Mouse (Mus musculus) thymus, postnatal 10 days (tissue): ENCODE data around the gene Sox5.

Experiments used
- DNase-seq, 2 experiments: peaks; one replicate each; pipeline ENCODE4 v3.0.0; 2021; ENCODE audit warnings: low spot score in 2 of 2

Gene Sox5

DNA sequence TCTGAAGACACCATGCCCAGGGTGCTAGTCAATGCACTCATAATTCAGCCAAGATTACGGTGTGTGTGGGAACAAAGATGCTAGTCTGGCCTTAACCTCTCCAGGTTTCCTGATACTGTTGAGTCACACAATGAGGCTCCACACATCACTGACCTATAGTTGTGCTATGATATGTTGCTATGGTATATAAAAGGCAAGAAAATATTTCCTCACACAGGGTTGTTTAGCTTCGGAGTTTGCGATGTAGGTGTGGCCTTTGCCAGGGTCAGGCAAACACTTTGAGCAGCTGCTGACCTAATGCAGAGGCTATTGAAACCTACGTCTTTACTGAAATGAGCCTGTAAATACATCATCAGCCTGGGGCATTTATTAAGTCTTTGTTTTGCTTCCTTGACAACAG, 833.7 kb downstream of the Sox5 start:
- DNase-seq, result no peak

DNA sequence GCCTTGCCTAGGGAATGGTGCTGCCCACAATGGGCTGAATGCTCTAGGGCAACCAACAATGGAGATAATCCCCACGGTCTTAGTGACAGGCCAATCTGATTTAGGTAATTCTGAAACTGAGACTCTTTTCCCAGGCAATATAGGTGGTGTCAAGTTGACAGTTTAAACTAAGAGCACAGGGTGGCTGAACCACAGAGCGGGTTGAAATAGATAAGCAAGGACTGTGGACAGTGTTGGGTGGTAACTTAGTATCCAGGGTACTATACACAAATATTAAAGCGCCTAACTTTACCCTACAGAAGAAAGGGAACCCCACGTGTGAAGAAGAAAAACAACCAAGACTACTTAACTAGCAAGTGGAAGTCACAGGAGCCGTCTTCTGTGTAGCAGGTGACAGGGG, 838.7 kb downstream of the Sox5 start:
- DNase-seq, result no peak

DNA sequence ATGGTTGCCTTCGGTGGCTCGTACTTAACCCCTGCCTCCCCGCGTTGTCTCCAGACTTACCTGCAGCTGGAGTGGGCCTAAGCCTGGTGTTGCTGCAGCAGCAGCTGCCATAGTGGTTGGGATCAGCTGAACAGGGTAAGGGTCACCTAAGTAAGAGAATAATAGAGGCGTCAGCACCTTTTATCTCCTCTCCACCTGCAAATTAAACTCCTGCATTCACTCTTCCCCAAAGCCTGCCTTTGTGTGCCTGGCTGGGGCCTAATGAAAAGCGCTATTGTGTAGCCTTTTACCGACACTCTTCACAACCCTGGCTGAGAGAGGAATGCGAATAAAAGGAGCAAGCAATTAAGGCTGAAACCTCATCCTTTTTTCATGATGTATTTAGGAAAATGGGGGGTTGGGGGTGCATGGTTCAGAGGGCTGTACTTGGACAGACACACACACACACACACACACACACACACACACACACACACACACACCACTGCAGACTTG, 840.4 kb downstream of the Sox5 start:
- DNase-seq, result no peak

DNA sequence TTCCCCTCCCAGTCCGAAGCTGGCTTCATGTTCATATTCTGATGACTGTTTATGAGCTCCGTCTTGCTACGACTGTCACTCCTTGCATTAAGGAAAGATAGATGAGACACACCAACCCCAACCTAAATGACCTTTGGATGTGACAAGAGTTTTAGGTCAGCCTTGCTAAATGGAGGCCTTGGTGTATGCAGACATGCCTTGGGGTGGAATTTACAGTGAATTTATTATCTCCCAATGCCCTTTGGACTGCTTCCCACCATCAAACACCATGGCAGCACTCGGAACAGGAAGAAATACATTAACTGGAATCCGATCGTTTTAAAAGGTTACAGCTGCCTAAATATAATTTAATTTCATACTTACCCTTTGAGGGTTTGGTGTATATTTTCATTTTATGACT, 858.6 kb downstream of the Sox5 start:
- DNase-seq, result no peak

DNA sequence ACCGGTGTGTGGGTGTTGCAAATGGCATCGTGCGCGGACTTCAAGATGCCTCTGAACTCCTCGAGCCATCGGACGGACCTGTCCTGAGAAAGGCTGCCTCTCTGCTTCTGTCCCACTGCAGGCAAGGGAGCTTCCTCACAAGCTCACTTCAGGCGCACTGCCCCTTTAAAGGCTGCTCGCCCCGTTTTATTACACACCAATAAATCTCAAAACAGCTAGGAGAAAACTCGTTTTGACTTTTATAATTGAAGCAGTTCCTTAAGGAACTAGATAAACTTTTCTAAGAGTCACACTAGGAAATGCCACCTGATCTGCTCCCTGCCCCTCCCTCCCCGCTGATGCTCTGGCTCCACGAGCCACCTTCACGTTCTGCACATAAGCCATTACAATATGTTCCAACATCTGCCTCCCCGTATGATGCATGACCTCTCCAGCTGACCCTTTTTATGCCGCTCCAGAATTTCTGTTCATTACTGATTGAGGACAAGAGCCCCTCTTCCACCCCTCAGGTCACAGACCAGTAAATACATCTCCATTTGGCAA, 863.3 kb downstream of the Sox5 start:
- DNase-seq, result no peak

DNA sequence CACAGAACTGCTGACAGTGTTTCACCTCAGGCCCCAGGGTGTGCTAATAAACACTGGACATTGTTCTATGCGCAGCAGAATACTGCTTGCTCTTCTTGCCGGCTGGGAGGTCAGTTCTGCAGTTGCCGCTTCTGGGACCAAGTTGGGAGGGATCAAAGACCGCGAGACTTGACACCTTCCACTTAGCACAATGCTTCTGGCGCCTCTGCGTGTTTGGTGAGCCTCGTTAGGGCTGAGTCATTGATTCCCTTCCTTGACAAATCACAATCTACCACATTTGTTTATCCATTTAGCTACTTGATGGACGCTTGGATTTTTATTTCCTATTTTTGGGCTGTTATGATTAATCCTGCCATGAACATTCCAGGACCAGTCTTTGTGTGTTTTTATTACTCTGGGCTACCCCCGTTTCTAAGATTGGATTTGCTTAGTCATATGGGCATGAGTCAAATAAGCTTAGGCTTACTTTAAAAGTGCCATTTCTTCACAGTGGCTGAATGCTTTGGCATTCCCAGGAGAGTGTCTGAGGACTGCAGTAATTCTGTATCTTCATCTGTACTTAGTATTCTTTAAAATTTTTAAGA, 865.5 kb downstream of the Sox5 start:
- no peak for DNase-seq

DNA sequence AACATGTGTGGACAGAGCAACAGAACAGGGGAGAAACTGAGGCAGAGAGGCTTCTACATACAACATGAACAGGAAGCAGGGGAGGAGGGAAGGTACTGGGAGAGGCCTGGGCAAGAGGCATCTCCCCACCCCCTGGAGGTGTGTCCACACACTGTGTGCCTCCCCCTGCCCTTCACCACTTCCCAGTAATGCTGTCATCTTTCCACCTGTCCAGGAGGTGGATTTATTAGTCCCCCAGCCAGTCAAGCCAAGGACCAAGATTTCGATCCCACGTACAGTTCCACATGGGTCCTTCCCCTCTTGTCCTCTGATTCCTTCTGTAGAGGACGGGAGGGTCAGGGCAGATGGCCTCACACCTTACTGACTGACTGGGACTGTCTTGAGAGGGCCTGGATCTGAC, 866.1 kb downstream of the Sox5 start:
- DNase-seq, result no peak

DNA sequence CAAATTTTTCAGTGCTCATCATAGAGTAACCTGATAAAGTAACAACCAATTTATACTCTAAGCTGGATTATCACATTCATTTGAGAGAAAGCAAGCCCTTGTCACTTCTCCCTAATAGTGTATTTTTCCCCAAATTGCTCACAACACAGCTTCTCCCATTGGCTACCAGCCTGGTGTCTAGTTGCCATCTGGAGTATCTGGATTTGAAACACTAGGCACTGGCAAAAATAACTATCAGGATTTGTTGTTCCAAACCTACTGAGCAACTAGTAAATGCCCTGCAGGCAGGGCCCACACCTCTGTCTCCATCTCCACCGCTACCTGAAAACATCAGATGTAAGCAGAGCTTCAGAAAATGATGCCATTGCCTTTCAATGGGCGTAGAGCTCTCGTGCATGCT, 869.5 kb downstream of the Sox5 start:
- no peak for DNase-seq

DNA sequence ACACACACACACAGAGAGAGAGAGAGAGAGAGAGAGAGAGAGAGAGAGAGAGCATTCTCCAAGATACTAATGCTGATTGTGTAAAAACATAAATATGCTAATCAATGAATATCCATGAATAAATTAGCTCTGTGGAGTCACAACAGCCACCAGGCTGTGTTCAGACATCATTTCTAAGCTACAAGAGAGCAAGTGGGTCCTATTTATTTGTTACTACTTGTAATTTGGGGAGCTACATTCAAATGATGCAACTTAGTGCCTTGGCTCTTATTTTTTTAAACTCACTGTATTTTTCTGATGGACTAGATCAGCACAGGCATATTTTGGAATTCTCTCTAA, 877.1 kb downstream of the Sox5 start:
- DNase-seq, result no peak

DNA sequence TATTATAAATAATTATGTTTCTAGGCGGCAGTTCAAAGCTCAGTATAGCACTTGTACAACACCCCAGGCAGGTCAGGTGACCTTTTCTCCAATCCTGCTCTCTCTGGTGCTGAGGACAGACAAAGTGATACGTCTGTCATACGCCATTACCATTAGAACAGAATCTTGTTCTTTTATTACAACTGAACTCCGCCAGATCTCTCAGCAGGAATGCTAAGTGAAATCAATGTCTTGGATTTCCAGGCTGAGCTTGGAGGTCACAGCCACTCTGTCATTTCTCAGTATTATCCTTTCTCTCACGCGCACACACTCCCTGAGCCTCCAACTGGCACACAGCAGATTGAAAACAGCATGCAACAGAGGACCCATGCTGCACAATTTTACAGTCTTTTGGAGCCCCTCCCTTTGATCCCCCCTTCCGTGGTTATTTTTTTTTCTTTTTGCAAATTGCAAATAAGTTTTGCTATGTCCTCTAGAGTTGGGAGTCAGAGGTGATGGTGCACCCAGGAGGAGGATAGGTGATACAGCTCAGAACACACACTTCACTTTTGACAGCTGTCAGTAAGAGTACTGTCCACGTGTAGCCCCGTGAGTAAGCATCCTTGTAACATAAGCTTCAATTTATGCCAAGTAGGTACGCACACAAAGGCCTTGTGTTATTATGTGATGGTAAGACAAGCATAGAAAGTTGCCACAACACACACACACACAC, 877.6 kb downstream of the Sox5 start:
- no peak for DNase-seq

DNA sequence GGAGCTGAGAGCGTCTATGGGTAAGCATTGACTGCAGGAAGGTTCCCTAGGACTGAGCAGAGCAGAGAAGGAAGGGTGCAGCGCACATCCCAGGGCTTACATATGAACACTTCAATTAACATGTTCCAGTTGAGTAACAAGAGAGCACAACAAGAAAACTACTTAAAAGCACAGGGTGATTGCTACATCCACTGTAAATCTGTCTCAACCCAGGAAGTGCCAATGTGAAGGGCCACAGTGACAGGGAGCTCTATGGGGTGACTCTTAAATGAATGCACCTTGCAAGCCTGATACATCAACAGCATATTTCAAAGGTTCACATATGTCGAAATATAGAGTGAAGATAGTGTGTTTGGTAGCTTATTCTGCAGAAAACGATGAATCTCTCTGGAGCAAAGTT, 880.9 kb downstream of the Sox5 start:
- no peak for DNase-seq

DNA sequence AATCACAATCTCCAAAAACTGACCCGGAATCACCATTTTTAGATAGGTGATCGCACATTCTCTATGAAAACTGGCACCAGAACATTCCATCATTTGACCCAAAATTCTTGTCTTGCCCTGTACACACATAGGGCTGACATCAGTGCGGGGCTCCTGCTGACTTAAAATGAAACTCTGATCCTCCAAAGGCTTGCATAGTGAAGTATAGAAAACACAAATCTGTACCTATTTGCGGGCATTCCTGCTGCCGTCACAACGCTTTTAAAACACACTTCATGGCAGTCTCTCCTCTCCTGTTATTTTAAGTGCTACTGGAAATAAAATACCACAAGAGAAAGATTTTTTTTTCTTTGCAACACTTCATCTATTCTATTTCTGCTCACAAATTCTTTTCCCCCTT, 886.7 kb downstream of the Sox5 start:
- no peak for DNase-seq

DNA sequence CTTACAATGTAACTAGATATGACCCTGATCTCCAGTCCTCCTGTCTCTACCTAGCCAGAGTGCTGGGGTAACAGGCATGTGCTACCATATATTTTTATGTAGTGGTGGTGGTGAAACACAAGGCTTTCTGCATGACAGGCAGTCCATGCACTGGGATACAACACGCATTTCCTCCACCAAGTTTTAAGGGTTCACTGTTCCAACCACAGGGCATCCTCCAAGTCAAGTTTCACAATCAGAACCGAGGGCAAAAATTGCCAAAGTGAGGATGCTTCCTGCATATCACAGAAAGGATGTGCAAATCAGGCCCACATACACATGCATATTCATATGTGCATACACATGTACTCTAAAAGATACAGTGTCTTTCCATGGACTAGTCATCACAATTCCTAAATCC, 888.9 kb downstream of the Sox5 start:
- no peak for DNase-seq

DNA sequence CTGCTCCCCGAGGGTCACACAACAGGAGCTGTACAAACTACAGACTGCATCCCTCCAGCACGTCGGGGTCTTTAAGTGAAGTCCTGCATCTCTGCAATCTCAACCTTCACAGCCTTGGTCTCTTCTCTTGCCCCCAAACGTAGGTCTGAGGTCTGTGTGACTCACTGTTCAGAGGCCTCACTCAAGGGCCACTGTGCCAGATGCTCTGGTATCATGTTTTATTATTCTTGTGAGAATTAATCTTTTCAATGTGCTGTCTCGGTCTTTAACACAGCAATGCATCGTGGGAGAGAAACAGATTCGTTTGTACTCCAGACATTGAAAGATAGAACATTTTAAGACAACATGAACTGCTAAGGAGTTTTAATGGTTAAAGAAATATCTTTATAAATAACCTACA, 893.2 kb downstream of the Sox5 start:
- DNase-seq, result no peak

DNA sequence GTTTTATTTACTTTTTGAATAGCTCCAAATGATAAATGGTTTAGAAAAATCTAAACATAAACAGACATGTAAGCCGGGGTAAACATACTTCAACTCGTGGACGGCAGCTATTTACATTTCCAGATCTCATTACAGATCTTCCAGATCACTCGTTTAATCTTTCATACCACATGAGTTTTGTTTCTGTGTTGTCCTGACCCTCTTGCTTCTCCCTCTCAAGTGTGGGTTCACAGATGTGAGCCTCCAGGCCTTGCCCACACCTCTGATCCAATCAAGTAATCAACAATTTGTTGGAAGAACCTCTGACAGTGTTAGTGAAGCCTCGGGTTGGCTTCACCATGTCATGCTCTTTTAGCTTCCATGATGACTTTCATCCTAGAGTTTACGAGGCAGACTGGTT, 903.3 kb downstream of the Sox5 start:
- no peak for DNase-seq

DNA sequence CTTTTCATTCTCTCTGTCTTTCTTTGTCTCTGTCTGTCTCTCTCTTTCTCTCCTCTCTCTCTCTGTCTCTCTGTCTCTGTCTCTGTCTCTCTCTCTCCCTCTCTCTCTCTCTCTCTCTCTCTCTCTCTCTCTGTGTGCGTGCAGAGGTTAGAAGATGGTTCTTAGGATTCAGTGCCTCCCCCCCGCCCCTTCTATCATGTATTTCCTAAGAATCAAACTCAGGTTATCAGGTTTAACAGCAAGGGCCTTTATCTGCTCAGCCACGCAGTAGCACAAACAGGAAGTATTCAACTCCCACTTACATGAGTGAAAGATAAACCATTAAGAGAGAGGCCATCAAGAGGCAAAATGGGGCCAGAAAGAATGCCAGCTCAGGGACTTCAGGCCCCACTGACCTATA, 913.0 kb downstream of the Sox5 start:
- DNase-seq, result no peak

DNA sequence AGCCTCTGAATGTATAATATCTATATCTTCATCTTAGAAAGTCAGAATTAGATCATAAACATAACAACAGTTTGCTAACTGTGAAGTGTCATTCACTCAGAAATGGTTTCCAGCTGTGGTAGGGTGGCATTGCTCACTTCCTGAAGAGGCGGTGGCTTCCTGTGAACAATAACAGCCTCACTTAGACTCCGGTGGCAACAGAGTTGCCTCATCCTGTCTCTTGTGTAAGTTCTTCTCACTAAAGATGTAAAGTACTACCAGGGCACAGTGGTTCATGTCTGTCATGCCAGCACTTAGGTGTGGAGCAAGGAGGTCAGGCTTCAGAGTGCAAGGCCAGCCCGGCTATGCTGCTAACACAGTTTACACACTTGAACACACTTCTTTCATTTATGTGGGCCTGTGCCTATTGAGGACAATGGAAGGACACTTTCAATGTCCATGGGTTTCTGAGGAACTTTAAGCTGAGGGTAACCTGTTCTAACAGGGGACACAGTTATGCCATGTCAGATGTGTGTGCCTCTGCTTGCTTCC, 913.6 kb downstream of the Sox5 start:
- DNase-seq, result peak; percentile 30 to 50

DNA sequence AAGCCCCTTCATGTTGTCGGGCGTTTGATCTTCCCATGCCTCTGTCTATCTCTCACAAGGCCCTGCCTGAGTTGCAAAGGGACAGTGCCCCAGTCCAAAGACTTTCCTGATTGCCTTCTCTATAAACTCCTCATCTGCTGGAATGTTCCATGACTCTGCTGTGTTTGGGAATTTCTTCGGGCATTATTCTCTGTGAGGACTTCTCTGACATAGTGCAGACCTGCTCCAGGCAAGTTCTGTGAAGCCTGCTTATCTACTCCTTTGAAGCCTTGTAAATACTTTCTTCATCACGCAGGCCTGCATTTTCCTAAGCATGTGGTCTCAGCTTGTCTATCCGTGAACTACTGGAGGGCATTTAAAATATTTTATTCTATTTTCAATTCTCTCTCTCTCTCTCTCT, 914.7 kb downstream of the Sox5 start:
- no peak for DNase-seq

DNA sequence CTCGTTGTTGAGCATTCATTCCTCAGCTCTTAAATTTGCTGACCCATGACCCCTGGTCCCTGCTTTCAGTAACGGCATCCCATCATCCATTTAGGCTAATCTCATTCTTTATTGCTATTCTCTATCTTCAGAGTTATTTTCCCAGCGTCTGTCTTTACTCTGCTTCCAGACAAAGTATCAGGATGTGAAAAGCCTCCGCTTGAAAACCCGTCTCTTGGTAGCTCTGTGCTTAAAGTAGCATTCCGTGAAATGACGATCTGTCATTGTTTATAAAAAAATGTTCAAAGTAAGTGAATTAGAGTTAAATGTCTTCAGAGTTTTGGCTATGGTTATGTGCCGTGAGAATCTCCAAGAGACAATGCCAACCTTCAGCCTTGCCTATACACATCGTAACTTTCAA, 915.2 kb downstream of the Sox5 start:
- no peak for DNase-seq

DNA sequence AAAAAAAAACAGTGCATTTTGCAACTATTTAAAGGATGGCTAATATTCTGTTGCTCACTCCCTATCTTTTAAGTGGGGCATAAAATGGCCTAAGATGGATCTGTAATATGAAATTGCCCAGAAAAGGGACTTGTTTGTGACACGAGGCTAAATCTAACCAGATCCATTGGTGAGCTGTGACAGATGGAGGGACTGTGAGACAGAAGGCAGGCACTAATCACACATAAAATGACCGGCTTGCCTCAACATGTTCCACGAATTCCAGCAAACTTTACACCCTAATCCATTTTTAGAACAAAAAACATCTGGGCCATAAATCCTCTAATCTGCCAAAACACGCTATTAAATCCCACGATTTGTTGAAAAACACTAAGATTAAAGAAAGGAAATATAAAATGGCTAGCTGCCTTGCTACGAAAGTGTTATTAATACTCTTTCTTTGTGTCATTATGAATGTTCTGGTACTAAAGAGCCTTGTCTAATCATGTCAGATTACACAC, 919.1 kb downstream of the Sox5 start:
- DNase-seq, result no peak

DNA sequence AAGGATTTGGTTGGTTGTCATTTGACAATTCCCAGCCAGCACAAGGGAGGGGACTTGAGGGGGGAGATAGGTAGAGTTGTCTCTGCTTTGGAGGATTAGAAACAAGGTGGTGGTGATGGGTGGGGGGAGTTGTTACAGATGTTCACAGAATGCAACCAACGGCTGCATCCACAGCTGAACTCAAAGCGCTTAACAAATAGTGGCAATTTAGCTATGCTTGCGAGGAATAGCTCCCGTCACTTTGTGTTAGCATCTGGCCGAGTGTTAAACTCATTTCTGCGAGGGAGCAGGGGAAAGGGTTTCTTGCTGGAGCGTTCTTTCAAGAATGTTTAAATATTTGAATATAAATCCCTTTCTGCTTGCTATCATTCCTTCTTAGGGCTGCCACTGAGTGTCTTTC, 921.7 kb downstream of the Sox5 start:
- no peak for DNase-seq

DNA sequence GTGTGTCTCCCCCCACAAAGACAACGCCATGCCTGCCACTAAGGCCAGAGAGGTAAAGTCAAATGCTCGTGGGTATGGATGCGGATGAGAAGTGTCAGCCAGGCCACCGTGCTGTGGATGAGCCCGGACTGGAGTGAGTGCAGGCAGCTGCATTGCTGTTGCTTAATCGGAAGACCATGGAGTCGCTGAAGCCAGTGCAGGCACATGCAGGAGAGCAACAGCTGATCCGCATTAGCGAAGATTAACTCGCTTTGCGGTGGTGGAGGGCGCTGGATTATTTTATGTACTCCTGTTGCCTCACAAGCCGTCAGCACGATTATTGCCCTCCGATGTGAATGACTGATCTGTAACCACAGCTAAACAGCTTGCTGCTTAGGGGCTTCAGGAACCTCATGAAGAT, 922.2 kb downstream of the Sox5 start:
- DNase-seq, result no peak

DNA sequence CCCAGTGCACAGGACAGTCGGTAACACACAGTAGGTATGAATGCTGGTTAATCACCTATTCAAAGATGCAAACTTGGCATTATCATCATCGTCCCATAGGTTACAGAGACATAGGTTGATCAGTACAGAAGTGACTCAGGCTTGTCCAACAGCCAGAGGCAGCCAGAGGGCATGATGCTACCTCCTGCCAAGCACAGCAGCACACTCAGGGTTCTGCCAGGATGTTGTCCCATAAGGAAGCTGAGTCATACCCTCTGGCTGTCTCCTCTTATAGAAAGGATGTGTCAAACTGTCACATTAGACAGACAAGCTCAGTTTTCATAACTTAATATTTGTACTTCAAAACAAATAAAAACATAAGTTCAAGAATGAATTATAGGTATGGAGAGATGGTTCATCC, 923.2 kb downstream of the Sox5 start:
- DNase-seq, result no peak
